Mouse (Mus musculus): ENCODE results near the gene Flot1. TPM values are rescaled to one million over a fixed set of nuclear protein-coding genes. Genes with fewer than 3 reads are reported as not detected.
A peak's percentile ranks its signal among the peaks of the same experiment; 100 is the strongest.

Flot1 gene
- polyA plus RNA-seq, 1 experiment from 2014 or later: 111 TPM

DNA sequence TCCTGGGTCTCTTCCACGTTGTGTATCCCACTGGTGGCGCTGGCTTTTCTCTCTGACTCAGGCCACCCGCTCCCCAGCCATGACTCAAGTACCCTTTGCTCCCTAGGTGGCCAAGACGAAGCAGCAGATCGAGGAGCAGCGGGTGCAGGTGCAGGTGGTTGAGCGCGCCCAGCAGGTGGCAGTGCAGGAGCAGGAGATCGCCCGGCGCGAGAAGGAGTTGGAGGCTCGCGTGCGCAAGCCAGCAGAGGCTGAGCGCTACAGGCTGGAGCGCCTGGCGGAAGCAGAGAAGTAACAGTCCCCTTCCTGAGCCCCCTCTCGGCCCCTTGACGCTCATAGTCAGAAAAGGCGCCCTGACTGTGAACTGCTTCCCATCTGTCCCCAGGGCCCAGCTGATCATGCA is 6.7 kb downstream of the Flot1 start:
- Histone ChIP-seq H3K9ac (no peak overlapping the region), H3K9me3 (no peaks in the 10 kb centered on the region), H3K4me2 (no peak overlapping the region; the same call in 1 of the 2 replicates), H3K27ac (replicated peaks) (no peak overlapping the region), H3K27me3 (no peaks in the 10 kb centered on the region), H3K4me1 (replicated peaks) (peaks cover 29% of the 10 kb centered on the region), H3K36me3 (peaks cover 57% of the 10 kb centered on the region), H3K4me3 (0 out of 2 replicates have a peak overlapping the region, but pooled peaks have one; percentile 0)
- ATAC-seq (ENCODE audit: low FRiP score, low read depth): 0 out of 2 replicates have a peak, but pooled peaks have one; percentile 36
- 7% methylated on average over 21 of the region's 21 CpGs for WGBS

DNA sequence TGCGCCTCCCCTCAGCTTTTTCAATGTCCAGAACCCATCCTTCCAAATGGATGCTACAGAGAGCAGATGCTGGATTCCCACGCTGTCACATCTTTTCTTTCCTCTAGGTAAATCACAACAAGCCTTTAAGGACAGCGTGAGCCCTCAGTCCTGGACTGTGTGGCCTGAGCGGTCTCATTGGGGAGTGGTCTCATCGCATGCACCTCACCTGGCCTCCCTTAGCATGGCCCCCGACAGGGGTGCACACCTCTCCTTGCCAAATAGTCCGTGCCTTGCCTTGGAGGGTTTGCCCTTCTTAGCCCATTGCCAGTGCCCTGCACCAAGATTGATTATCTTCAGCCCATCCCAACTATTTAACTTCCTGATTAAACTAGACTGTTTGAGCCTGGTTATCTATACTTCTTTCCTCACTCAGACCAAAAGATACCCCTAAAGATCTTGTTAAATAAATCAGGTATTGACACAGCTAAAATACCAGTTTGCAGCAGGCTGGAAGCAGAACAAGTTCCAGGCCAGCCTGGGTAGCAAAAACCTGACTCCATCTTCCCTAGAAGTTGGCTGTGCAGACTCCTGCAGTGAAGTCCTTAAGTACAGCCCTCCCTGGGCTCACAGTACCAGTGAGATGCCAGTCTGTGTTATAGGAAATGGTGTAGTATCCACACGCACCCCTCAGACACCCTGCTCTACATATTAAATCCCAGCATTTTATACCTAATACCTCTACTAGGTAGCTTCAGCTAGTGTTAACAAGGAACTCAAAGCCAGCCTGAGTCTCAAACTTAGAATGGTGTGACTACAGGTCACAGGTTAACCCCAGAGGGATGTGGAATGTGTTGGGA is 9.6 kb downstream of the Flot1 start:
- H3K9me3 ChIP-seq: no peaks in the 10 kb centered on the region
- H3K27me3 ChIP-seq: no peaks in the 10 kb centered on the region
- WGBS: 67% methylated on average over 8 of the region's 8 CpGs
- H3K27ac ChIP-seq (replicated peaks): peak overlapping the region; percentile 32; the same call in 1 of the 2 replicates
- no peak overlapping the region for H3K9ac ChIP-seq
- no peak overlapping the region for H3K4me3 ChIP-seq
- no peak for ATAC-seq (ENCODE audit: low FRiP score, low read depth)
- no peak overlapping the region for H3K4me2 ChIP-seq
- H3K36me3 ChIP-seq: peaks cover 49% of the 10 kb centered on the region
- H3K4me1 ChIP-seq (replicated peaks): peaks cover 45% of the 10 kb centered on the region

- no peak for ATAC-seq (ENCODE audit: low FRiP score, low read depth)
- no peak overlapping the region for H3K4me3 ChIP-seq
- H3K27me3 ChIP-seq: no peaks in the 10 kb centered on the region
- peaks cover 43% of the 10 kb centered on the region for H3K36me3 ChIP-seq
- peaks cover 45% of the 10 kb centered on the region for H3K4me1 ChIP-seq (replicated peaks)
- no peaks in the 10 kb centered on the region for H3K9me3 ChIP-seq
- H3K9ac ChIP-seq: no peak overlapping the region
- 22% methylated on average over 5 of the region's 5 CpGs for WGBS
- H3K4me2 ChIP-seq: peak overlapping the region; percentile 77; the same call in 1 of the 2 replicates
- peak overlapping the region; percentile 32; the same call in 1 of the 2 replicates for H3K27ac ChIP-seq (replicated peaks)
These were observed 10.3 kb downstream of the Flot1 start for GRCm38 (mm10) chr17:35833239-35833751.

DNA sequence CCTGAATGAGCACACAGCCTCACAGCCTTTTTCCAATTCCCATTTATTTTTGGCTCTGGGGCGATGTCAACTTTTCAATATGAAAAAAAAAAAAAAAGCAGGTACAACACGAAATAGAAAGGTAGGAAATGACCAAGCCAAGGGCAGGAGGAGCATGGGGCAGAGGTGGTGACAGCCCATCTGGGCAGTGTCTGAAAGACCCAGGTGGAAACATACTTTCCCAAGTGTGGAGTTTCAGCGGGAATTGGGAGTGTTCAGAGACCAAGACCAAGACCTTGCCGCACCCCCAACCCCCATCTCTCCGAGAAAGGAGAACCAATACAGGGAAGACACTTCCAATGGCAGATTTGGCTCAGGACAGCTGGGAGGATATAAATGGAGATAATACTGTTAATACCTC is 10.9 kb downstream of the Flot1 start:
- Histone ChIP-seq H3K9ac (no peak overlapping the region), H3K4me1 (replicated peaks) (peaks cover 45% of the 10 kb centered on the region), H3K36me3 (peaks cover 40% of the 10 kb centered on the region), H3K27ac (replicated peaks) (no peak overlapping the region), H3K9me3 (no peaks in the 10 kb centered on the region), H3K27me3 (no peaks in the 10 kb centered on the region), H3K4me2 (peak overlapping the region; percentile 77), H3K4me3 (peak overlapping the region; percentile 16; the same call in 1 of the 2 replicates)
- no peak for ATAC-seq (ENCODE audit: low FRiP score, low read depth)
- 56% methylated on average over 5 of the region's 5 CpGs for WGBS

DNA sequence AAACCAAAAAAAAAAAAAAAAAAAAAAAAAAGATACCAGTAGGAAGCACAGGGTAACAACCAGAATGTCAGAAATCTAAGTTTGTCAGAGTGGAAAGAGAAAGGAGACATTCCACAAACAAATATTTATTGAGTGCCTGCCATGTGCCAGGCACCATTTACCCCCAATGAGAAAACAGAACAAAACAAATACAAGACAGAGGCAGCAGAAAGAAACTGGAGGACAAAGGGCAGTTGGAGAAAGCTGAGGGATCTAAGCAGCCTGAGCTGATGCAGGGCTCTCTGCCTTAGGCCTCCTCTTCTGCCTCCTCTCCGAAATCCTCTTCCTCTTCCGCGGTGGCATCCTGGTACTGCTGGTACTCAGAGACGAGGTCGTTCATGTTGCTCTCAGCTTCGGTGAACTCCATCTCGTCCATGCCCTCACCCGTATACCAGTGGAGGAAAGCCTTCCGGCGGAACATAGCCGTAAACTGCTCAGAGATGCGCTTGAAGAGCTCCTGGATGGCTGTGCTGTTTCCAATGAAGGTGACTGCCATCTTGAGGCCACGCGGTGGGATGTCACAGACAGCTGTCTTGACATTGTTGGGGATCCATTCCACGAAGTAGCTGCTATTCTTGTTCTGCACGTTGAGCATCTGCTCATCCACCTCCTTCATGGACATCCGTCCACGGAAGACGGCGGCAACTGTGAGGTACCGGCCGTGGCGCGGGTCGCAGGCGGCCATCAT is 11.8 kb downstream of the Flot1 start:
- 0 out of 2 replicates have a peak overlapping the region, but pooled peaks have one; percentile 23 for H3K27ac ChIP-seq (replicated peaks)

DNA sequence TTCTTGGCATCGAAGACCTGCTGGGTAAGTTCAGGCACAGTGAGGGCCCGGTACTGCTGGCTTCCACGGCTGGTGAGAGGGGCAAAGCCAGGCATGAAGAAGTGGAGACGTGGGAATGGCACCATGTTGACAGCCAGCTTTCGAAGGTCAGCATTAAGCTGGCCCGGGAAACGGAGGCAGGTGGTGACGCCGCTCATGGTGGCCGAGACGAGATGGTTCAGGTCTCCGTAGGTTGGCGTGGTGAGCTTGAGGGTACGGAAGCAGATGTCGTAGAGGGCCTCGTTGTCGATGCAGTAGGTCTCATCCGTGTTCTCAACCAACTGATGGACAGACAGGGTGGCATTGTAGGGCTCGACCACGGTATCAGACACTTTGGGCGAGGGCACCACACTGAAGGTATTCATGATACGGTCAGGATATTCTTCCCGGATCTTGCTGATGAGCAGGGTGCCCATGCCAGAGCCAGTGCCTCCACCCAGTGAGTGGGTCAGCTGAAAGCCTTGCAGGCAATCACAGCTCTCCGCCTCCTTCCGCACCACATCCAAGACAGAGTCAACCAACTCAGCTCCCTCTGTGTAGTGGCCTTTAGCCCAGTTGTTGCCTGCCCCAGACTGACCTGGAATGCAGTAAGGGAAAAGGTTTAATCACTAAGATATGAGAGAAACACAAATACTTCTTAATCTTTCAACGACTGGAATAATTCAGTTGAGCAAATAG is 12.6 kb downstream of the Flot1 start:
- 71% methylated on average over 26 of the region's 26 CpGs for WGBS
- Histone ChIP-seq H3K4me1 (replicated peaks) (peaks cover 54% of the 10 kb centered on the region), H3K27ac (replicated peaks) (0 out of 2 replicates have a peak overlapping the region, but pooled peaks have one; percentile 23), H3K4me2 (peak overlapping the region; percentile 77), H3K36me3 (peaks cover 39% of the 10 kb centered on the region), H3K4me3 (peak overlapping the region; percentile 84), H3K9me3 (no peaks in the 10 kb centered on the region), H3K27me3 (no peaks in the 10 kb centered on the region), H3K9ac (peak overlapping the region; percentile 96; the same call in 1 of the 2 replicates)
- ATAC-seq (ENCODE audit: low FRiP score, low read depth): no peak

More for the DNA sequence above, 11.8 kb downstream of the Flot1 start:
- Histone ChIP-seq H3K4me1 (replicated peaks) (peaks cover 51% of the 10 kb centered on the region), H3K4me2 (peak overlapping the region; percentile 77), H3K4me3 (peak overlapping the region; percentile 84), H3K27me3 (no peaks in the 10 kb centered on the region), H3K9me3 (no peaks in the 10 kb centered on the region), H3K9ac (peak overlapping the region; percentile 96; the same call in 1 of the 2 replicates), H3K36me3 (peaks cover 39% of the 10 kb centered on the region)
- ATAC-seq (ENCODE audit: low FRiP score, low read depth): no peak
- whole genome bisulfite sequencing: 70% methylated on average over 26 of the region's 26 CpGs

- no peak for ATAC-seq (ENCODE audit: low FRiP score, low read depth)
- H3K27me3 ChIP-seq: no peaks in the 10 kb centered on the region
- H3K4me1 ChIP-seq (replicated peaks): peaks cover 56% of the 10 kb centered on the region
- 6% methylated on average over 24 of the region's 24 CpGs for WGBS
- peak overlapping the region; percentile 84 for H3K4me3 ChIP-seq
- H3K9ac ChIP-seq: peak overlapping the region; percentile 96
- peaks cover 34% of the 10 kb centered on the region for H3K36me3 ChIP-seq
- H3K9me3 ChIP-seq: no peaks in the 10 kb centered on the region
- peak overlapping the region; percentile 98 for H3K27ac ChIP-seq (replicated peaks)
- H3K4me2 ChIP-seq: peak overlapping the region; percentile 77
These were observed 13.3 kb downstream of the Flot1 start for GRCm38 (mm10) chr17:35836178-35836965.

DNA sequence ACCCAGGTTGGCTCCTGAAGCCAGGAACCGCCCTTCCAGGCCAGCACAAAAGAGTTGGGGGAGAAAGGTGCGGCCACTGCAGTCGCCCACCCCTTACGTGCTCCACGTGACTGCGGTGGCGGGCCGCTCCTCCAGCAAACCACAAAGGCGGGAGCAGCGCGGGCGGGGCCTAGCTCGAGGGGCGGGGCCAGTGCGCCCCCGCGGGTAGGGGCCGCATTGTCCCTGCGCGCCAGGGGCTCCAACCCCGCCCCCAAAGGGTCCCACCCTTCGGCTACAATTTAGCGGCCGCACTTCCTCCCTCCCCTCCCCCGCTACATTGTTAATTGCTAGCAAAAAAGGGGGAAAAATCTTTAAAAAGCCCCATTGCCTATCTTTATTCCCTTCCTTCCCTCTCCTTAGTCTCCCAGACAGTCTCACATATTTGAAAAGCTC is 14.0 kb downstream of the Flot1 start:
- Histone ChIP-seq H3K9me3 (no peaks in the 10 kb centered on the region), H3K4me1 (replicated peaks) (peaks cover 57% of the 10 kb centered on the region), H3K4me2 (peak overlapping the region; percentile 77), H3K36me3 (peaks cover 31% of the 10 kb centered on the region), H3K27me3 (no peaks in the 10 kb centered on the region), H3K9ac (peak overlapping the region; percentile 96), H3K27ac (replicated peaks) (peak overlapping the region; percentile 98), H3K4me3 (peak overlapping the region; percentile 84)
- ATAC-seq (ENCODE audit: low FRiP score, low read depth): peak; percentile 13
- under 1% methylated on average over 25 of the region's 25 CpGs for WGBS

DNA sequence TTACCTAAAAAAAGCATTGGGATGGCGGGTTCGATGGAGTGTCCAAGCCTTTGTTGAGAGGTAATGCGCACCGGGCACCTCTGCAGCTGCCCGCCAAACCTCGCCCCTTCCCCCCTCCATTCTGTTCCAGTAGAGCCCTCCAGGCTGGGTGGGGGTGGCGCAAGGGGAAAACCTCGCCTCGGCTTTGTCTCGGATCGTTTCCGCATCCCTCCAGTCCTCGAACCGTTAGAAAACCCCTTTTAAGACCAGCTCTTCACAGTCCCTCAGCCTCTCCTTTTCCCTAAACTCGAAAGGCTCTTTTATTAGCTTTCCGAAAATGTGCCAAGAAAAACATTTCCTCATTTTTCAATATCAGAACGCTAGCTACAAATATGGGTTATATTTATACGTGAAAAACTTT is 14.5 kb downstream of the Flot1 start:
- no peak for ATAC-seq (ENCODE audit: low FRiP score, low read depth)
- peaks cover 62% of the 10 kb centered on the region for H3K4me1 ChIP-seq (replicated peaks)

DNA sequence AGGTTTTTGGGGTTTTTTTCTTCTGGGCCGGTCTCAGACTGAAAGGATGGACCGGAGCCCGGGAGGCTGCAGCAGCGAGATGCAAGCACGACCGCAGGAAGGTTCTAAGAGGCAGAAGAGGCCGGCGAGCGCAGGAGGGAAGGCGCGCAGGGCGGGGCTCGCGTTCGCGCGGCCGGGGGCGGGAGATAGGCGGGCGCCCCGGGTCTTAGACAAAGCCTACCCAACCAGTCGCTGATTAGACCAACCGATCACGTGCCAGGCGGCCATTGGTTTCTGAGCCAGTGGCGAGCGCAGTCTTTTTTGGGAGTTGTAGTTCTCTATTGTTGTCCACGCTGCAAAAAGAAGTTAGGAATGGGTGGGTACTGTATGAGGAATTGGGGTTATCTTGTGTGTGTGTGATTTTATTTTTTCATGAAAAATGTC is 15.1 kb downstream of the Flot1 start, which contains the start of gene Tubb5:
Tubb5 (minus strand) TSS at position 185 of the 423 bp plus-strand sequence.
- WGBS: under 1% methylated on average over 29 of the region's 29 CpGs
- peaks cover 63% of the 10 kb centered on the region for H3K4me1 ChIP-seq (replicated peaks)
- H3K9ac ChIP-seq: peak within 1 kb of the TSS; percentile 96
- peak within 1 kb of the TSS; percentile 98 for H3K27ac ChIP-seq (replicated peaks)
- H3K4me3 ChIP-seq: peak within 1 kb of the TSS; percentile 84
- peak within 1 kb of the TSS; percentile 77 for H3K4me2 ChIP-seq
- H3K36me3 ChIP-seq: peaks cover 28% of the 10 kb centered on the region
- peak; percentile 81 for ATAC-seq (ENCODE audit: low FRiP score, low read depth)
- no peaks in the 10 kb centered on the region for H3K9me3 ChIP-seq
- no peaks in the 10 kb centered on the region for H3K27me3 ChIP-seq

More for the DNA sequence above, 14.5 kb downstream of the Flot1 start:
- Histone ChIP-seq H3K9me3 (no peaks in the 10 kb centered on the region), H3K36me3 (peaks cover 29% of the 10 kb centered on the region), H3K27me3 (no peaks in the 10 kb centered on the region), H3K4me3 (peak overlapping the region; percentile 84), H3K9ac (peak overlapping the region; percentile 96), H3K27ac (replicated peaks) (peak overlapping the region; percentile 98), H3K4me2 (peak overlapping the region; percentile 77)
- 0% methylated on average over 18 of the region's 18 CpGs for WGBS

Data from hindbrain, embryonic 15.5 days (tissue).